Mouse (Mus musculus) heart, embryonic 16.5 days (tissue): ENCODE data around the gene Dpm3. TPM values are rescaled to one million over a fixed set of nuclear protein-coding genes. Genes with fewer than 3 reads are reported as not detected.

ENCODE experiments used
- ATAC-seq: fragments of 200-750 bp; cut with Nextera tagmentation; replicated peaks from 2 replicates; pipeline ENCODE4 v1.8.0; 2017; ENCODE audit warnings: moderate number of reproducible peaks; ENCODE audit not compliant: insufficient read depth, low FRiP score; ENCODE audit errors: extremely low read depth
- H3K27ac ChIP-seq: fragments of 300-500 bp; sonication (generic); 2 replicates; pipeline ENCODE4 v1.5.1; 2014; ENCODE audit warnings: mild to moderate bottlenecking, low read length, control low read depth, moderate library complexity
- H3K27me3 ChIP-seq: fragments of 300-500 bp; sonication (generic); 2 replicates; pipeline ENCODE4 v1.6.1; 2014; ENCODE audit warnings: low read length, mixed read lengths; ENCODE audit not compliant: control insufficient read depth, insufficient read depth
- H3K36me3 ChIP-seq: fragments of 300-500 bp; sonication (generic); 2 replicates; pipeline ENCODE4 v1.6.1; 2014; ENCODE audit not compliant: control insufficient read depth, insufficient read depth
- H3K4me1 ChIP-seq: fragments of 300-500 bp; sonication (generic); 2 replicates; pipeline ENCODE4 v1.6.1; 2014; ENCODE audit warnings: low read length, mixed read lengths; ENCODE audit not compliant: control insufficient read depth, insufficient read depth
- H3K4me2 ChIP-seq: fragments of 300-500 bp; sonication (generic); 2 replicates; pipeline ENCODE4 v1.6.1; 2014; ENCODE audit warnings: low read depth, mild to moderate bottlenecking, control low read depth, low read length
- H3K4me3 ChIP-seq: fragments of 300-500 bp; sonication (generic); 2 replicates; pipeline ENCODE4 v1.5.1; 2014; ENCODE audit warnings: mild to moderate bottlenecking, control low read depth, low read length
- H3K9ac ChIP-seq: fragments of 300-500 bp; sonication (generic); 2 replicates; pipeline ENCODE4 v1.6.1; 2014; ENCODE audit warnings: low read length, control low read depth
- H3K9me3 ChIP-seq: fragments of 300-500 bp; sonication (generic); replicated peaks from 2 replicates; pipeline ENCODE4 v1.6.1; 2016; ENCODE audit warnings: low read length; ENCODE audit not compliant: control insufficient read depth
- WGBS: fragments of 180-500 bp; shearing (Covaris S2); extraction: QIAGEN DNeasy Blood & Tissue Kit; methylation state at CpG from one replicate; pipeline ENCODE4 v1.1.7; 2014; 5-methylcytosine and 5-hydroxymethylcytosine counted together
- polyA plus RNA-seq: library from polyadenylated mRNA; unstranded; fragments of >200 nt; fragmentation: Nextera tagmentation; extraction: Ambion mirVana; gene quantifications from 2 replicates; pipeline ENCODE4 v1.2.1, GENCODE M21; 2015

Gene Dpm3
- polyA plus RNA-seq, 1 experiment from 2014 or later = 65.3 TPM

- WGBS = under 1% methylated on average over 52 of the region's 52 CpGs
- ATAC-seq = peak; percentile 19; the same call in 1 of the 2 replicates
- Histone ChIP-seq H3K9me3 (no peaks in the 10 kb centered on the region), H3K4me3 (peak within 1 kb of the TSS; percentile 69), H3K4me1 (peaks cover 28% of the 10 kb centered on the region), H3K27ac (peak within 1 kb of the TSS; percentile 91), H3K9ac (peak within 1 kb of the TSS; percentile 83), H3K27me3 (peaks cover 2% of the 10 kb centered on the region; the same call in 1 of the 2 replicates), H3K36me3 (peaks cover 1% of the 10 kb centered on the region), H3K4me2 (peak within 1 kb of the TSS; percentile 98)
Observed at GRCm38 (mm10) chr3:89280606-89281511, 21.7 kb downstream of the Dpm3 start, which contains the start of gene Efna1. Gene Efna1, minus strand, starts transcription at chr3:89281142.

- peak overlapping the region; percentile 91 for H3K27ac ChIP-seq
- no peaks in the 10 kb centered on the region for H3K36me3 ChIP-seq
- 13% methylated on average over 20 of the region's 20 CpGs for WGBS
- no peak for ATAC-seq
- H3K9ac ChIP-seq = no peak overlapping the region; the same call in 1 of the 2 replicates
- peaks cover 25% of the 10 kb centered on the region for H3K4me1 ChIP-seq
- H3K4me3 ChIP-seq = peak overlapping the region; percentile 69
- H3K27me3 ChIP-seq = peaks cover 2% of the 10 kb centered on the region; the same call in 1 of the 2 replicates
- H3K4me2 ChIP-seq = peak overlapping the region; percentile 98
- H3K9me3 ChIP-seq = no peaks in the 10 kb centered on the region
Observed at GRCm38 (mm10) chr3:89281579-89282290, 22.6 kb downstream of the Dpm3 start.

- Histone ChIP-seq H3K9me3 (no peaks in the 10 kb centered on the region), H3K4me2 (no peak overlapping the region), H3K27me3 (peaks cover 2% of the 10 kb centered on the region; the same call in 1 of the 2 replicates), H3K36me3 (no peaks in the 10 kb centered on the region), H3K4me1 (peaks cover 19% of the 10 kb centered on the region), H3K9ac (no peak overlapping the region), H3K4me3 (no peak overlapping the region), H3K27ac (no peak overlapping the region)
- 18% methylated on average over 4 of the region's 4 CpGs for WGBS
- no peak for ATAC-seq
Observed at GRCm38 (mm10) chr3:89282291-89282643, 23.1 kb downstream of the Dpm3 start.

GRCm38 (mm10) chr3:89284261-89284660 lies 25.1 kb downstream of the Dpm3 start:
- H3K9ac ChIP-seq = no peak overlapping the region
- H3K4me3 ChIP-seq = no peak overlapping the region
- H3K4me2 ChIP-seq = no peak overlapping the region
- H3K27me3 ChIP-seq = peaks cover 2% of the 10 kb centered on the region; the same call in 1 of the 2 replicates
- no peak for ATAC-seq
- no peaks in the 10 kb centered on the region for H3K9me3 ChIP-seq
- H3K27ac ChIP-seq = no peak overlapping the region
- peaks cover 13% of the 10 kb centered on the region for H3K4me1 ChIP-seq
- WGBS = 80% methylated on average over 3 of the region's 3 CpGs
- no peaks in the 10 kb centered on the region for H3K36me3 ChIP-seq

GRCm38 (mm10) chr3:89285526-89285925 lies 26.4 kb downstream of the Dpm3 start:
- no peaks in the 10 kb centered on the region for H3K9me3 ChIP-seq
- peaks cover 13% of the 10 kb centered on the region for H3K4me1 ChIP-seq
- H3K27me3 ChIP-seq = peaks cover 2% of the 10 kb centered on the region; the same call in 1 of the 2 replicates
- 50% methylated on average over 2 of the region's 2 CpGs for WGBS
- H3K4me3 ChIP-seq = no peak overlapping the region
- ATAC-seq = no peak
- H3K9ac ChIP-seq = no peak overlapping the region
- H3K27ac ChIP-seq = no peak overlapping the region
- no peaks in the 10 kb centered on the region for H3K36me3 ChIP-seq
- H3K4me2 ChIP-seq = no peak overlapping the region

GRCm38 (mm10) chr3:89287286-89287685 lies 28.1 kb downstream of the Dpm3 start:
- no peaks in the 10 kb centered on the region for H3K9me3 ChIP-seq
- peaks cover 2% of the 10 kb centered on the region; the same call in 1 of the 2 replicates for H3K27me3 ChIP-seq
- no peak overlapping the region for H3K9ac ChIP-seq
- H3K36me3 ChIP-seq = no peaks in the 10 kb centered on the region
- WGBS = 52% methylated on average over 5 of the region's 5 CpGs
- ATAC-seq = no peak
- H3K4me3 ChIP-seq = no peak overlapping the region
- peaks cover 6% of the 10 kb centered on the region; the same call in 1 of the 2 replicates for H3K4me1 ChIP-seq
- no peak overlapping the region for H3K4me2 ChIP-seq
- peak overlapping the region; percentile 59; the same call in 1 of the 2 replicates for H3K27ac ChIP-seq

- no peak overlapping the region for H3K27ac ChIP-seq
- H3K36me3 ChIP-seq = no peaks in the 10 kb centered on the region
- no peak for ATAC-seq
- no peaks in the 10 kb centered on the region for H3K27me3 ChIP-seq
- no peaks in the 10 kb centered on the region for H3K9me3 ChIP-seq
- H3K9ac ChIP-seq = no peak overlapping the region
- H3K4me2 ChIP-seq = no peak overlapping the region
- peaks cover 6% of the 10 kb centered on the region; the same call in 1 of the 2 replicates for H3K4me1 ChIP-seq
- WGBS = 37% methylated on average over 7 of the region's 7 CpGs
- no peak overlapping the region for H3K4me3 ChIP-seq
Observed at GRCm38 (mm10) chr3:89288503-89288928, 29.4 kb downstream of the Dpm3 start.

- H3K27ac ChIP-seq = no peak overlapping the region
- H3K4me1 ChIP-seq = peaks cover 6% of the 10 kb centered on the region; the same call in 1 of the 2 replicates
- no peaks in the 10 kb centered on the region for H3K9me3 ChIP-seq
- no peak overlapping the region for H3K4me3 ChIP-seq
- no peaks in the 10 kb centered on the region for H3K36me3 ChIP-seq
- no peak for ATAC-seq
- WGBS = 37% methylated on average over 10 of the region's 10 CpGs
- no peak overlapping the region for H3K4me2 ChIP-seq
- H3K27me3 ChIP-seq = no peaks in the 10 kb centered on the region
- H3K9ac ChIP-seq = no peak overlapping the region
Observed at GRCm38 (mm10) chr3:89291874-89292273, 32.7 kb downstream of the Dpm3 start.
